Mouse (Mus musculus) lung, postnatal 14 days (tissue): ENCODE measurements at regions not wholly inside any gene's neighbourhood (a gene's known extent, or its start where the extent isn't known, plus 50 kb on each side); places are given as distances from the start of the nearest gene placed in this dataset.
A peak's percentile ranks its signal among the peaks of the same experiment; 100 is the strongest.

Experiments used
- DNase-seq: peaks from one replicate; pipeline ENCODE4 v3.0.0; 2021

DNA sequence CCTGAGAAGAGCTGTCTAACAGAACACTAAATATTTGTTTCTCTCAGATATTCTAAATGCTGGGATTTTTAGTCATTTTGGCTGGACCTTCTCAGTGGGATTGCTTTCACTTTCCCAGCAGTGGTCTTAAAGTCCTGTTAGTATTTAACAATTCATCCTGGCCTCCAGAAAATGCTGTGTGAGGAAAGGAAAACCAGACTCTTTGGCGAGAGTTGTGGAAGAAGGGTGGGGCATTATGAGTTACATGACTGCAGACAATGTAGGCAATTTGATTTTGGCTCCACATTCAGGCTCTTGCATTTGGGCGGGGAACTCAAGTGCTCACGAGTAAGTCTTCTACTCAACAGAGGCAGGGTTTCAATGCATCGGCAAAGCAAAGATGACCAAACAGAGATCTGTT is 406.1 kb upstream of the Gm765 start:
- DNase-seq: no peak

DNA sequence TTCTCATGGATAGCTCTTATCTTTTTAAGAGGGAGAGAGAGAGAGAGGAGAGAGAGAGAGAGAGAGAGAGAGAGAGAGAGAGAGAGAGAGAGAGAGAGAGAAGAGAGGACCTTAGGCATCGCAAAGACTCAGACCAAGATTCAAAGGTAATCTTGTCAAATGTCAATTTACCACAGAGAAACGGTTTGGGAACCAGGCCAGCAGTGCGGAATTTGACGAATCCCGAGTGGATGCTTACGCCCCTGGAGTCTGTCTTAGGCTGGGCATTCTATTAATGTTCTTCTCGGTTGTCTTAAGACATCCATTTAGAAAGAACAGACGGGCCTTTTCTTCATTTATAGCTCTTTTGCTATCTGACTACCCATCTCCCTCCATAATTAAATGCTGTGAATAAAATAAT is 404.4 kb upstream of the Gm765 start:
- no peak for DNase-seq

DNA sequence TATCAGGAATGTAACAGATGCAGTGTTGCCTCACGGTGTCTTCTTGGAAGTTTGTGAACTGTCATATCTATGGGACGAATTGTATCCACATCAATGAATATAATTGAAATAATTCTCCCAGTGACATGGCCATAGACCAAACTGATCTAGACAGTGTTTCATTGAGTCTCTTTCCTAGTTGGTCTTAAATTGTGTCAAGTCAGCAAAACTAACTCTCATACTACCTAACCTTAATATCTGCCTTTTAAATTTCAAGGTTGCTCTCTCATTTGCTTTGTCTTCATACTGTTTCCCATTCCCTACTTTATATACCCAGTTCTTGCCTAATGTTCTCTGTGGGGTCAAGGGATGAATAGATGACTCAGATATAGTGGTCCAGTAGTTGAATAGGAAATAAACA is 397.9 kb upstream of the Gm765 start:
- DNase-seq: no peak

DNA sequence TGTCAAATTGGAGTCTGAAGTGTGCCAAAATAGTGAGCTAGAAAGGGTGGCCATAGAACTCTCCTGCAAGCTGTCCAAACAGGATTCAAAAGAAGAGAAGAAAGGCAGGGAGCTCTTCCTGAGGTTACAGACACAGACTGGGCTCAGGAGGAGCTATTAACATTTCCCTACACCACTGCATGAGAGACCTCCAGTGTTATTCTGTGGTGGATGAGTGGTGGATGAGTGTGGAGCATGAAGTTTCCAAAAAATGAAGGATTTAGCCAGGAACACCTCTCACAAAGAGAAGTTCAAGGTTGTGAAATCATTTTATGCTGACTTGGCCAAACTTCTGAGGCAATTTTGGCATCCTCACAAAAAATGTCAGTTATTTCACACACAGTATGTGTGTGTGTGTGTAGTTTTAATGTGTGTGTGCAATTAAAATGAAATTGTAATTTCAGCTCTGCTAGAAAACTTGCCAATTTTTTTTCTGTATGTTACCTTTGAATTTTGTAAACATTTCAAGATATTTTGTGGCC is 388.5 kb upstream of the Gm765 start:
- DNase-seq: no peak

DNA sequence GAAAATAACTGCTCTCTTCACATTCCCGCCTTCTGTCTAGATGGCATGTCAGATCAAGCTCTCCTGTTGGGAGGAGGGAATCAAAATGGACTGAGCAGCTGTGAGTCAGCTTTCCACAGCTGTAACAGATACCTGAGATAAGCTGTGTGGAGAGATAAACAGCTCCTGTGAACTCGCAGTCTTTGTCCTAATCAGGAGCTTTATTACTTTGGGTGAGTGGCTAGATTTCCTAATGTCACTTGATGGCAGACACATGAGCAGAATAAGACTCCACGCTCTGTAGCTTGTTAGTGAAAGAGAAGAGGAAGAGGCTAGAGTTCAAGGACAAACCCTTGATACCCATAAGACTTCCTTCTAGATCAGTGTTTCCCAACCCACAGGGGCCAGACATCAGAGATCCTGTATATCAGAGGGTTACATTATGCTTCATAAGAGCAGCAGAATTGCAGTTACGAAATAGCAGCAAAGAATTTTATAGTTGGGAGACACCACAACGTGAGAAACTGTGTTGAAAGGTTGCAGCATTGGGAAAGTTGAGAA is 384.1 kb upstream of the Gm765 start:
- no peak for DNase-seq

DNA sequence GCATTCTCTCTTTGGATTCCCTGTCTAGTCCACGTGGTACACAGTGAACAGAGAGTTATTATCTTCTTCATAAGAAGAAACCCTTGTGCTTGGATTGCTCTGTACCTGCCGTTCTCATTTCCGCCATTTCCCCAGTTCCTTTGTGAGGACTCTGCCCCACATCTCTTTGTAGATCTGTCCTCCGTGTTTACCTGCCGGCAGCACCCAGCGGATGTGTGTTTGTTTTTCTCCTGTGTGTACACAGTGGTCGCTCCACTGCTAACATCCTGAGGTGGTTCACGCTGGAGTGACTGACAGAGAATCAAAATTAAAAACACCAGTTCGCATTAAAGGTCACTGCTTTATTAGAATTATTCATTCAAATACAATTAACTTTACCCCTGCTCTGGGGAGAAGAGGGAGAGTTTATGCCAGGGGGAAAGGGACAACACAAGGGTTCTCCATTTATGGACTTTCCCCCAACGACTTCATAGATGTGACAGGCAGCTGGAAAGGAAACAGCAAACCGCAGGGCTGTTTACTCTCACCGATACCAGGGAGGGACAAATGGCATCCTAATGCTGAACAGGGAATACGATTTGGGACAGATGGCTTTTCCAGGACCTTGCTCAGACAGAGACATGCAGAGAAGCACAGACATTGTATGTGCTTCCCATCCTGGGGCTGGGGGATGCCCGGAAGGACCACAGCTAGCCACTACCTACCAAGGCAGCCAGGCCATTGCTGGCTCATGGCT is 362.5 kb upstream of the Gm765 start:
- no peak for DNase-seq

DNA sequence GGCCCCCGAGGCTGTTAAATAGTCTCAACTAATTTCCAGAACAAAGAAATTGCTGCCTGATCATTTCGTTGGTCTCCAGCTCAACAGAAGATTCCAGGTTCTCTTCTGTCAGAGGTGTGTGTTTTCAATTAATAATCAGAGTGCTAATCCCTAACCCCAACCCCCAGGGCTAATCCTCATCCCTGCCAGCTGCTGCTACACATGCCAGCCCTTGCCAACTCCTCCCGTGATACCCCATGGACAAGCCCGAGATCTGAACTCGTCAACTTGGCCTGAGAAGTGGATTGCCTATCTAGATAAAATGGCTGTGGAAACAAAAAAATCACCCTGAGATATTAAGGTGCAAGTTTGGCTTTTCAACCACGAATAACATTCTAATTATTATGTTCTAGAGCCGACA is 355.0 kb upstream of the Gm765 start:
- DNase-seq: no peak

DNA sequence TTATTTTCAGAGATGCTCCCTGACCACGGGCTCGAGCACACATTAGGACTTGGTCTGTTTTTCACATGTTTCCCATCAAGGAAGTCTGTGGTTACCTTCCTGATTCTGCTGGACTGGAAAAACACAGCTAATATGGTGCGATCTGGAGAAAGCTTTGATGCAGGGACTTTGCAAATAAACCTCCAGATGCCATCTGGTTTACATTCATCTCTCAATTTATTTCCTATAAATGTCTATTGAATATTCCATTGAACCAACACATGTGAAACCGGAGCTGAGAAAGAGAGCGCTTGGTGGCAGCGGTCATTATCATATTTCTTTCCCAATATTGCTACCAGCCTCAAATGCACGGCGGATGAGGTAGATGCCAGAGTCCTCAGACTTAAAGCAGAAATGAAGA is 350.9 kb upstream of the Gm765 start:
- no peak for DNase-seq

DNA sequence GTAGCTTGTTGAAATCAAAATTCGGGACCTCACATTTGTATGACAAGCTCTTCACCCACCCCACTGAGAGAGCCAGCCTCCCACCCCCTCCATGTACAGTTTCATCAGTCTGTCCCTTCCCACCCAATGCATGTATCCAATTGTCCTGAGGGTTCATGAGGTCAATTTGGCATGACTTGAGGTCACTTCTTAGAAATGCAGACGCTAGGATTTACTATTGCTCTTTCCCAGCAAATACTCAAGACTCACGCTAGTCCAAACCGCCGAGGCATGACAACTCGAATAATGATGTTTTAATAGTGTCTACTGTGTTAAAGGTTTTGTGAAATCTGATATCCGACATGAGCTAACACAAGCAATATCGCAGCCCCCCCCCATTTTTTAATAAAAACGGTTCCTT is 347.6 kb upstream of the Gm765 start:
- no peak for DNase-seq

DNA sequence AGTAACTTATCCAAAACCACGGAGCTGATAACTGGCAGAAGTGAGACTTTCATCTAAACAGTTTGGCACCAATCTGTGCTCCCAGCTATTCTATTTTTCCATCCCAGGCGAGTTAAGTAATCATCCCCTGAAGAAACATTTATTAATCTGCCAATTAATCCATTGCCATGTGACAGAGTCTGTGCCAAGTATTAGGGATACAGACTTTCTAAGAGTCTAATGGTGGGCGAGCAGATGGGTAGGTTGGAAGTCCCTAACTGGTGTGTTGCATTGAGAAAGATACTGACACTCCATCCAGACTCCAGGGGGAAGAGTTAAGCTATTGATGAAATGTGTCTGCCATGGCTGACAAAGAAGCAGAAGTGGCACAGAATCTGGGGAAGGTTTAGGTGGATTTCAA is 346.8 kb upstream of the Gm765 start:
- no peak for DNase-seq

DNA sequence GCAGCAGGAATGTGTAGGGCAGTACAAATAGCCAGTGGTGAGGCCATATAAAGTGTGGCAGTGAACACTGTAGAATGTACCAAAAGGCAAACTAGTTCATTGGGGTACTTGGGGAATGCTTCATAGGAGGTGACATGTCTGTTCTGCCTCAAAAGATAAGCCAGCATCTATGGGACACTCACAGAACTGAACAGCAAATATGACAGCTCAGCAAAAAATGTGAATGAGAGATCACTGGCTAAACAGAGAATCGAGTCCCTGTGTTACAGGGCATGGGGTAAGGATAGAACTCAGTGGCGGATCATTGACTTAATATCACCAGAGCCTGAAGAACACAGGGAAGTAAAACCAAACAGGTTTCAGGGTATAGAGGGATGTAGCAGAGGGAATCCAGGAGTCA is 346.1 kb upstream of the Gm765 start:
- DNase-seq: no peak

DNA sequence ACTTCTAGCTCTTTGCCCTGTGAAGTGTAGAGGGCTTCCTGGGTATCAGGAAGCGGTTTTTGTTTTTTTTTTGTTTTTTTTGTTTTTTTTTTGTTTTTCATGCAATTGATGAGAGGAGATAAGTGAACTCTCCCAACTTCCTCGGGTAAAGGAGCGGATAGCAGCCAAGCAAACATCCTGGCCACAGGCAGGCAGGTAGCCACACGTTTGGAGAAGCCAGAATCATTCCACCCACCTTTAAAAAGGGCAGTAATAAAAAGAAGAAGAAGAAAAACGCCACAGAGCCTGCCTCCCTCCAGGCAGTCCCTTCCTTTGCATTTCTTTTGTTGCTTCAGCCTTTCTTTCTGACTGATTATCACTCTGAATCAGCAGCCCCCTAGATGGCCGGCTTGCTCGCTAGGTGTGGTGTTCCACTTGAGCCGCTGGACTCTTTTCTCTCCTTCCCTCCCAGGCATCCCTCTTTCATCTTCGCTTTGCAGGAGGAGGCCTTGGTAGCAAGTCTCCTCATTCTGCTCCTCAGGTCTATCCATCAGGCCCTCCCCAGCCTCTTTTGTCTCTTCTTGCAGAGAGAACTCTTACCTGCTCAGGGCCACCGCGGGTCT is 323.9 kb upstream of the Gm765 start:
- DNase-seq: no peak

DNA sequence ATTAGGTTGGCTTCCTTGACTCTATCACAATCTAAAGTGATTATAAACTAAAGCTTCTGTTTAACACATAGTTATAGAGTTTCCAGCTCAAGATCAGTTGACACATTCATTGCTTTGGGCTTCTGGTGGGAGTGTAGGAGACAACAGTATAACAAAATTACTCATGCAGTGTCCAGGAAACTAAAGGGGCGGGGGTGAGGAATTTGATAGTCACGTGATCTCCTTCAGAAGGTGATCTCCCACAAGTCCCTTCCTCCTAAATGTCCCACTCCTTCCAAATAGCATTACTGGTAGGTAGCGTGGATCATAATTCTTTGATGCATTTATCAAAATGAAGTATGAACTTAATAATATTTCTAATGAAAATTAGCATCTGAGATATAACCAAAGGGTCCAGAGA is 309.3 kb upstream of the Gm765 start:
- DNase-seq: no peak

DNA sequence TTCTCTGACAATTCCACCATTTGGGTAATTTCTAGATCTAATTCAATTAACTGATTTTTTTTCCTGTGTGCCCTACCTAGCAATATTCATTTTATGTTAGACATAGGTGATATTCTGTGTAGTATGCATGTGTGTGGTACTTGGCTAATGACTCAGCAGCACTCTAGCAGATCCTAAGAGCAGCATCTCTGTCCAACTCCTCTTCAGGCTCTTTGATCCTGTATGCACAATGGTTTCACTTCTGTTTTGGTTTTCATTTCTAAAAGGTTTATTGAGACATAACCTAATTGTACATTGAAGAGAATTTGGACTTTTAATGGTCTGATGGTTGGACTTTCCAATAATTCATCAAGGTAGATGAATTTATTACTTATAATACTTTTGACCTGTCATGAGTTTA is 308.8 kb upstream of the Gm765 start:
- DNase-seq: no peak

DNA sequence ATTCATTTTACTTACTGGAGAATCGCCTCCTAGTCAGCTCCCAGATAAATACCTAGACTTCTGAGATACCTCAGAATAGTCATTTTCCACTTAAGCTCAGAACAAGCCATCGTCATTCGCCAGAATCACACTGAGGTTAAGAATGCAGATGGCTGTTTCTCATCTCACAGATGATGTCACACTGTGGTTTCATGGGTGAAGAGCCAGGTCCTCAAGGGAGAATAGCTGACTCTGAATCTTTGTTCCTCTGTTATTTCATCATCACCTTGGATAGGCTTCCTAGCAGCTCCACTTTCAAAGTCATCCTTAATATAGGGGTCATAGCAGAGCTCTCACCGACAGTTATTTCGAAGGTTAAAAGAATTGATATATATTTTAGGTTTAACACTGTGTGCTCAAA is 297.8 kb upstream of the Gm765 start:
- DNase-seq: no peak

DNA sequence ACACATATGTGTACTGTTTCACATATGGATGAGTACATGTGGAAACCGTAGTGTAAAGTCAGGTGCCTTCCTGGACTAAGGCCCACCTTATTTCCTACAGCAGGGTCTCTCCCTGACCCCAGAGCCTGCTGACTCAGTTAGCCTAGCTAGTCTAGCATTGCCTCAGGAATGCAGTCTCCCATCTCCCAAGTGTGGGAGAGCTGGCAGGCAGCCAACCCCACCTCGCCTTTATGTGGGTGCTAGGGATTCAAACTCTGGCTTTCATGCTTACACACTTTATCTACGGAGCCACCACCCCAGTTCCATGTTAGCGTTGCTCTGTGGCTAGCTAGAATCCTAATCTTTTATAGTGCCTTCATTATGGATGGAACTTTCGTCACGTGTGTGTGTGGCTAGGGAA is 293.3 kb upstream of the Gm765 start:
- DNase-seq: no peak

DNA sequence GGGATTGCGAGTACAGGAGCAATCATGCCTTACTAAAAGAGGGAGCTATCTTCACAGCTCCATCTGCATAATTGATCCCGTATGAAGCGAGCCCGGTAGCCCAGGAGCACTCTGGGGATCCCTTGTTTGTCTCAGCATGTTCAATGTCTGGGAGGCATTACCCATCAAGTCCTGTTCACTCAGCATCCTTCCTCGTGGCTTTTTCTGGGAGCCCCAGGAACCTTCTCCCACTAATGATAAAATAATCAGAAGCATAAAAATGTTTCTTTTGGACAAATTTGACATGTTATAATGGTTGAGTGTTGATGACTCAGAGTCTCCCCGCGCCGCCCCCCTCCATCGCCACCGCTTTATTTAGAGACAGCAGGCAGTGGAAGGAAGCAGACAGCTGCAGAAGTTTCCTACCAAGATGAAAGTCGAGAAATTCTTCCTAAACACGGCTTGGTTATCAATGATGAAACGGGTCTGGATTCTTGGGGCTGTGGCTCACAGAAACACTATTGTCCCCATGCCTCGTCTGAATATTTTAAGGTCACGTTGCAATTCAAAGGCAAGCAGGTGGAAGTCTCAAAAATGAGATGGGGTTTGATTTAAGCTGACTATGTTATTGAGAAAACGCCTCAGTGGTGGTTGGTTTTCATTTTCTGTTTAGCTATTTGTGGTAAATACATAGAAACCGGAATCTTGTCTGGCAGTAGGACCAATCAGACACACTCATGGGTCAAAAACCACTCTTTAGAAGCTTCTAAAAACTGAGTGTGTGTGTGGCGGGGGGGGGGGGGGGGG is 289.9 kb upstream of the Gm765 start:
- peak; percentile 19 for DNase-seq

DNA sequence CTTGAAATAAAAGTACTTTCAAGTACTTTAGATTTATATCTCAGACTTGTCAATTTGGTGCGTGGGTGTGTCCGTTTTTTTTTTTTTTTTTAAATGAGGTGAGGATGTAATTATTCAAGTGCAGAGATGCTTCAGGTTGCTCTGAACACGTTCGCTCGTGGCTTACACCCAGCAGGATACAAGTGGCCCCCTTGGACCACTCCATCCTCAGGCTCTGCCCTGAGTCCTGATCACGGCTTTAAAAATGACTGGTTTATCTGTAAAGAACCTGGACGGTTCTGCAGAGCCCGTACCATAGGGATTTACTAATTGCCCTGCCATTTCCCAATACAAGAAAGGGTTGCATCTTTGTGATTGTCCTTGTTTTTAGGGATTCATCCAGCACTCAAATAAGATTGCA is 288.7 kb upstream of the Gm765 start:
- DNase-seq: no peak

DNA sequence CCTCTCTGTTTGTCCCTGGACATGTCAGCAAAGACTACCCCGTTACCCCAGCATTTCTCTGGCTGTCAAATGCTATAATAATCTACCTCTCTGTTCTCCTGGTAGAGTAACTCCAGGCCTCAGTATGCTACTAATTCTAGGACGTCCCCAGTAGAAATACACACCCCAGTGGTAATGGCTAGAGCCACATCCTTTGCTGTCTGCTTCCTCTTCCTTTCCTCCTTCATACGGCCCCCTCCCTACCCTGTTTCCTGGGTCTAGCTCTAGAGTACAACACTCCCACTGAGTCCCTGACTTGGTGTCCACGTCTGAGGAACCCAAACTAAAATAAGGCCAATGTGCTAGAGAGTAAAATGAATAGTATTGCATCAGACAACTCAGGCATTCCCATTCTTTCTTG is 287.1 kb upstream of the Gm765 start:
- DNase-seq: no peak

DNA sequence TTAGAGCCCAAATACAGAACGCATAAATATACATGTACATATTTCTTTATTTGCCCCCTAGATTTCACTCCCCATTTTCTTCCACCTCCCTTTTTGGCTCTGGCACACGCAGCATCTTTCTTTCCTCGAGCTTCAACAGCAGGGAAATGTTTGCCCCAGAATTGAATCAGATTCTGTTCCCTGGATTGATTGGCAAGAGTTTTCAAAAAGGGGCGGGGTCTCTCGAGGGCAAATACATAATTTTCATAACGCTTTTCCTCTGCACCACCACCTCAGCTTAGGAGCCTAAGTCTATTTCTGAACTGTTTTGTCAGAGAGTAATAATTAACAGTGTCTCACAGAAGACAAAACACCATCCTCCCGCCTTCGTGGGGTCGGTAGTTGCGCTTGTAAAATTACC is 283.9 kb upstream of the Gm765 start:
- no peak for DNase-seq

DNA sequence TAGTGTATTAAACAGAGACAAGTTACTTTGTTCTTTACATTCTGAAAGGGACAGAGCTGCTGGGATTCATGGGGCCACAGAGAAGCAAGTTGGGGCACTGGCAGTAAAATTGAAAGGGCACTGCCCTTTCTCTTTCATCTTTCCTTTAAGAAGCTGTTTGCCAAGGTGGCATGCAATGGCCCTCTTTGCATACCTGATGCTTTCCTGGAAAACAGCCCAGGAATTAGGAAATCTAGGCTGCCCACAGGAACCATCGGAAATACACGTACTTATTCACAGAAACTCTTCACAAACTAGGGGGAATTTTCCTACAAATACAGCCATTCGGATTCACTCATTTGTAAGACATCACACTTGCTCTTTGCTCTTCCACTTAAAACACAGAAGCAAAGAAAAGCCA is 278.3 kb upstream of the Gm765 start:
- DNase-seq: peak; percentile 33

DNA sequence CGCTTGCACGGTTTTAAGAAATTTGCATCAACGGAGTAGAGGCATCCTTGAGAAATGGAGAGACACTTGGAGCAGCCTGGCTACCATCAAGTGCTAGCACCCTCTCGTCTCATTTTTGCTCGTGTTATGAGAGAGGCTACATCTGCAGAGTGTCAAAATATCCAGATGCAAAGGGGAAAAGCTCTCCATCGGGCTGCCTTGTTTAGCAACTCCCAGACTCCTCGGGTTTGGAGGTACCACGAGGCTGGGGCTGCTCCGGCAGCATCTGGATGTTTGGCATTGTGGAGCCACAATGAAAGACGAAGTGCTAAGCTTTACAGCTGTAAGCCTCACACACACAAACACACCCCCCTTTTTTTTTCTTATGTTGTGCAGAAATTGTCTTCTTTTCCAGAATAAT is 270.5 kb upstream of the Gm765 start:
- DNase-seq: no peak

DNA sequence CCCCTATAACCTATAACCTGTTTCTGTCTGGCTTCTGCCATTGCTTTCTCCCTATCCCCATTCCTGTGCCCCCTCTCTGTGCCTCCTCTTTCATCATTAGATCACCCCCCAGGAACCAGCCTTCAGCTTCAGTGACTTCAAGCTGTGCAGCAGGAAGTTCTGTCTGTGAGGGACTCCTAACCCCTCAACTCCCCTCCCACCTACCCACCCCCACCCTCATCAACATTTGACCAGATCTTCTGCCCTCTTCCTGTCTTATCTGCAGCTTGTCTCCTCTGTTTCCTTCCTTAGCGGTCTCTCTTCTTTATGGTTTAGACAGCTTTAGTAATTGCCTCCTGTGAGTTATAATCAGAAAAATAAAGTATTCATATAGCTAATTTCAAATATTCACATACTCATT is 266.6 kb upstream of the Gm765 start:
- no peak for DNase-seq

DNA sequence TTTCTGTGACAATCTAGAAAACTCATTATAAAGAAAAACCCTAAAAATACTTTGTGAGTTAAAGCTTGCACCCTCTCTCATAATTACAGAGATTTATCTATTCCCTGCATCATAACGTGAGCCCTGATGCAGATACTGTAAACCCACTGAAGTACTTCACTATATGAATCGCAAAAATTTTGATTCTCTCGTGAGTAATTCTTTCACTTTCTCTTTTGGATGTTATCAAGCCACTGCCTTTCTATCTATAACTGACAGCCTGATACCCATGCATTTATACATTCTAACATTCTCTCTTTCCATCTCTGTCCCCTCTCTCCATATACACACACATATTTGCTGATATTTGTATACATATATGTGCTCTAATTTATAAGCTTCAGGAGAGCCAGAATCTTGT is 264.1 kb upstream of the Gm765 start:
- no peak for DNase-seq
